Mouse (Mus musculus): ENCODE results near the gene Hist1h4c.
"Not testable (repeated sequence)": the region's sequence is repeated elsewhere in the genome, so short reads cannot be mapped to it uniquely, and the experiment has no call there.

The Hist1h4c gene

DNA sequence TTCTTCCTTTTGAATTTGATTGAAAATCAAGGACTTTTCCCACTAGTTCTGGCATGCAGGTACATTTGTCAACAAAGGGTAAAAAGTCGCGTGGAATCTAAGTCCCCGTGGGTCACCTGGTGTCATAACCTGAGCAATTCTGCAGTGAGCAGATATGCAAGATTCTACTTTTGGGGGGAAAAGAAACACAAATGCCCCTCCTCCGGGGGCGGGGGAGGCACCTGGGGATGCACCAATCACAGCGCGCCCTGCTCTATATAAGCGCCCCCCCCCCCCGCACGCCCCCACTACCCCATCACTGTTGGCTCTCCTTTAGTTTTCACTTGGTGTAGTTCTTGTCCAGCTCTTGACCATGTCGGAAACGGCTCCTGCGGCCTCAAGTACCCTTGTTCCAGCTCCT is 2.7 kb downstream of the Hist1h4c start, which contains the start of gene Hist1h1t:
TSS of gene Hist1h1t (plus strand) at position 301 of the 400 bp plus-strand sequence.
- no peak for DNase-seq (ENCODE audit: low read depth, low spot score)

- no peak for DNase-seq (ENCODE audit: low read depth, low spot score)
These were observed 3.3 kb downstream of the Hist1h4c start for GRCm38 (mm10) chr13:23694956-23695355.

DNA sequence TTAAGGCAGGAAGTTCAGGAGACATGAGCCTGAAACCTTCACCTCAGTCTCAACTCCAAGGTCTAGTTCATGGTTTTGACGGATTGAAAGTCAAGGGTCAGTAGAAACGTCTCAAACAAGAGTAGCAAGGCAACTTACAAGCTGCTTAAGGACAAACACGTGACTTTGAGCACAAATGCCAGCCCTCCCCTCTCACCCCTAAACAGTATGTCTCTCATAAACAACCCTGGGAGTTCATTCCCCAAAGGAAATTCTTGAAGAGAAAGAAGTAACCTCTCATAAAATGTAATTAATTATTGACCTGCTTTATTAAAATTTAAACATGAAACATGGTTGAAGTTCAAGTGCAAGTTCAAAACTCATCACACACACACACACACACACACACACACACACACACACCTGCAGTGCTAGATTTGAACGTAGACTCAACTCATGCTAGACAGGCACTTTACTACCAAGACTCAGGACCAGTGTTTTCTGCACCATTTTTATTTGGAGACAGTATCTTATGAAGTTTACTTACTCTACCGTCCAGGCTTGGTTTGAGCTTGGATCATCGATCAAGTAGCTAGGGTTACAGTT is 4.3 kb downstream of the Hist1h4c start:
- DNase-seq (ENCODE audit: low read depth, low spot score), result no peak

GRCm38 (mm10) chr13:23689459-23689858 is 8.8 kb downstream of the Hist1h4c start:
- DNase-seq (ENCODE audit: low read depth, low spot score), result no peak

GRCm38 (mm10) chr13:23688956-23689355 is 9.3 kb downstream of the Hist1h4c start:
- DNase-seq (ENCODE audit: low read depth, low spot score), result no peak

- no peak for DNase-seq (ENCODE audit: low read depth, low spot score)
These were observed 10.3 kb downstream of the Hist1h4c start for GRCm38 (mm10) chr13:23687907-23688306.

GRCm38 (mm10) chr13:23687181-23687580 is 11.1 kb downstream of the Hist1h4c start:
- no peak for DNase-seq (ENCODE audit: low read depth, low spot score)

GRCm38 (mm10) chr13:23685966-23686365 is 12.3 kb downstream of the Hist1h4c start:
- no peak for DNase-seq (ENCODE audit: low read depth, low spot score)

- no peak for DNase-seq (ENCODE audit: low read depth, low spot score)
These were observed 13.0 kb downstream of the Hist1h4c start for GRCm38 (mm10) chr13:23685121-23685861.

DNA sequence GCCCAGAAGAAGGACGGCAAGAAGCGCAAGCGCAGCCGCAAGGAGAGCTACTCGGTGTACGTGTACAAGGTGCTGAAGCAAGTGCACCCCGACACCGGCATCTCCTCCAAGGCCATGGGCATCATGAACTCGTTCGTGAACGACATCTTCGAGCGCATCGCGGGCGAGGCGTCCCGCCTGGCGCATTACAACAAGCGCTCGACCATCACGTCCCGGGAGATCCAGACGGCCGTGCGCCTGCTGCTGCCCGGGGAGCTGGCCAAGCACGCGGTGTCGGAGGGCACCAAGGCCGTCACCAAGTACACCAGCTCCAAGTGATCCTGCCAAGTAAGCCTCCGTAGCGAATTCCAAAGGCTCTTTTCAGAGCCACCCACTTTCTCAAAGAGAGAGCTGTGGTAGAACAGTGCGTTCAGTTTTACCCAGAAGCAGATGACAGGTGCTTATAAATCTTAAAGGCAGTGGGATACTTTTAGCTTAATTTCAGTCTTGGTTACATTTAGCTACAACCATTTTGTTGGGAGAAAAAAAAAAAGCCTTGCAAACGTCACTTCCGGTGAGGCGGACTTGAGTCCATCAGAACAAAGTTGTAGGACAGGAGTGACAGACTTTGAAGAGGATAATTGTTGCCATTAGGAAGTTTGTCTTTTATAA is 13.8 kb downstream of the Hist1h4c start:
- not testable (repeated sequence) for DNase-seq (ENCODE audit: low read depth, low spot score)

GRCm38 (mm10) chr13:23683755-23684281 is 14.4 kb downstream of the Hist1h4c start, which contains the start of the genes Hist1h2ac and Hist1h2bc:
TSS of gene Hist1h2ac (minus strand) at chr13:23683948.
TSS of gene Hist1h2bc (plus strand) at chr13:23684199.
- peak; percentile 97 for DNase-seq (ENCODE audit: low read depth, low spot score)

DNA sequence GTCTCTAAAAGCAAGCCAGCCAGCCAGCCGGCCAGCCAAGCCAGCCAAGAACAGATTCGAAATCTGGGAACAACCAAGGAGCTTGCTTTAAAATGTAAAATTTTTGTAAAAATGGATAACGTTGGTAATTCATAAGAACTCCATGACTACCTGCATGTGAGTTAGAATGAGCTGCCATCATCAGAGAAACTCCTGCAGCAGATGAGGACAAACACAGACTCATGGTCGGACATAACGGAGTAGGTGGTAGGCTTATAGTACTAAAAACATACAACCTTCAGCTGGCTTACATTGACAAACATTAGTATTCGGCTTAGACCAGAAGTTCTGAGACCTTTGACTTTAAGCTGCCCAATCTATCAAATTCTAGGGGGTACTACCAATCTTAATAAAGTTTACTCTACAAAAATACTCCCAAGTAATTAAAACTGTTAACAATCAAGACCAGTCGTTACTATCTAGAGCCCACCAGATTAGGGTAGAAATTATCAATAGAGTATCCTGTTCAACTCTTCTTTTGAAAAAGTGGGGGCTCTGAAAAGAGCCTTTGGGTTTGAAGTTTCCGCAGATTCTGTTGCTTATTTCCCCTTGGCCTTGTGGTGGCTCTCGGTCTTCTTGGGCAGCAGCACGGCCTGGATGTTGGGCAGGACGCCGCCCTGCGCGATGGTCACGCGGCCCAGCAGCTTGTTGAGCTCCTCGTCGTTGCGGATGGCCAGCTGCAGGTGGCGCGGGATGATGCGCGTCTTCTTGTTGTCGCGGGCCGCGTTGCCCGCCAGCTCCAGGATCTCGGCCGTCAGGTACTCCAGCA is 15.1 kb downstream of the Hist1h4c start:
- not testable (repeated sequence) for DNase-seq (ENCODE audit: low read depth, low spot score)

DNA sequence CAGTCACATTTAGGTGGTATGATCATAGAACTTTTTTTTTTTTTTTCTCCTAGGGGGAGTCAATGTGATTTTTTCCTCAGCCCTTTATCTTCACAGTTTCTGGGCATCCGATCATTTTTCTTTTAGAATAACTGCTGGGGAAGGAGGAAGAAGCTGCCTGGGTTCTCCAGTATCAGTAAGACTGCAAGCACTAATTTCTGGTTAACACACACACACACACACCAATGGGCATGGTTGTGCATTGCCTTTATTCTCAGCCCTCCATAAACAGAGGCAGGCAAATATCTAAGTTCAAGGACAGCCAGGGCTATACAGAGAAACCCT is 15.7 kb downstream of the Hist1h4c start:
- no peak for DNase-seq (ENCODE audit: low read depth, low spot score)

DNA sequence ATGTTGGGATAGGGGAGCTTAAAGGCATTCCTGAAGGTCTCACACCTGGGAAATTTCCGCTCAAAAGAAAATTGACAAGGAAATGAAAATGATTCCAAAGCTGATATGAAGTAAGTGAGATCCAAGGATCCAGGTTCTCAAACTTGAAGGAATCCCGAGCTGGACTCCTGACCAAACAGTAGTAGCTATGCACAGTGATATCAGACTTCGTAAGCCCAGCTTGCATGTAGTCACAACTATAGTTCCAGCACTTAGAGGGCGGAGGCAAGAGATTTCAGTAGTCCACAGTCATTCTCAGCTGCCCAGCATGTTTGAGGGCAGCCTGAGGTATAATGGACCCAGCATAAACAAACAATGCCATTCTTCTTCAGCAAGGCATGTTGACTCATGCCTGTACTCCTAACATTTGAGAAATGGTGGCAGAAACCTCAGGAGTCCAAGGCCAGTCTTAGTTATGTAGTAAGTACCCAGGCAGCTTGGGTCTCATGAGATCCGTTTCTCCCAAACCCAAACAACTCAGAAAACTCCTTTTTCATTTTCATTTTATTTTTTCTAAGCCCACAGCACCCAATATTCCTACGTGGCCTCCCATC is 16.2 kb downstream of the Hist1h4c start:
- no peak for DNase-seq (ENCODE audit: low read depth, low spot score)

DNA sequence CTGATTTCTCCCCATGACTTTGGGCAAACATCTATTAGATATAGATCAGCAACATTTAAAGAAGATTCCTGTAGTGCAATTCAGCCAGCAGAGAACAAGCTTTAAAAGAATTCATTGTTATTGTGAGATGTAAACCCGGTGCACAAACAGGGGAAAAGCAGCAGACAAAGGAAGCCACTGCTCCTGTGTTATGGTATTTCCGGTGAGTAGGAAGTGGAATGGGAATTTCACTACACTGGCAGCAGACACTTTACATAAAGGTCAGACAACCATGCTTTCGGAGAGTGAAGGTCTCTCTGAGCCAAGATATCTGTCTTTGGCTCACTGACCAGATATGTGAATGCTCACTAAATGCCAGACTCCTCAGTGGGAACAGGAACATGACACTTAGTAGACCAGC is 35.7 kb downstream of the Hist1h4c start:
- no peak for DNase-seq (ENCODE audit: low read depth, low spot score)

GRCm38 (mm10) chr13:23659636-23660366 is 38.5 kb downstream of the Hist1h4c start:
- DNase-seq (ENCODE audit: low read depth, low spot score), result no peak

Data from brain, embryonic 18.5 days (tissue).